Mouse (Mus musculus) subcutaneous adipose tissue, adult 2 months (tissue): ENCODE measurements around the gene Olfr498. TPM values are rescaled to one million over a fixed set of nuclear protein-coding genes. Genes with fewer than 3 reads are reported as not detected.

Source experiments
- polyA plus RNA-seq: library from polyadenylated mRNA; depleted of rRNA; stranded (reverse); fragments of >200 nt; gene quantifications from 2 replicates; pipeline ENCODE4 v1.2.3, GENCODE M21; 2012; ENCODE audit warnings: low replicate concordance; rRNA removed

Gene Olfr498
- not detected in 2 replicates for polyA plus RNA-seq

GRCm38 (mm10) chr7:108465026-108465425 is at the start of gene Olfr498:
Olfr498 (plus strand) TSS chr7:108465326.

GRCm38 (mm10) chr7:108420121-108420520 is 45.0 kb upstream of the Olfr498 start, which contains the start of gene Olfr497:
Olfr497 (plus strand) TSS chr7:108420421.

Other genes with a start within 250 kb of the Olfr498 start
- not detected in 2 replicates for gene Olfr488, start 207.0 kb upstream of the Olfr498 start, polyA plus RNA-seq
- not detected in 2 replicates for gene Olfr490, start 176.4 kb upstream of the Olfr498 start, polyA plus RNA-seq
- not detected in 2 replicates for gene Olfr491, start 151.9 kb upstream of the Olfr498 start, polyA plus RNA-seq
- not detected in 2 replicates for gene Olfr492, start 141.7 kb upstream of the Olfr498 start, polyA plus RNA-seq
- not detected in 2 replicates for gene Olfr493, start 118.3 kb upstream of the Olfr498 start, polyA plus RNA-seq
- not detected in 2 replicates for gene Olfr494, start 100.0 kb upstream of the Olfr498 start, polyA plus RNA-seq
- not detected in 2 replicates for gene Olfr495, start 72.2 kb upstream of the Olfr498 start, polyA plus RNA-seq
- gene Olfr497, start 44.9 kb upstream of the Olfr498 start, polyA plus RNA-seq: not detected in 2 replicates
- not detected in 2 replicates for gene Olfr502, start 59.7 kb downstream of the Olfr498 start, polyA plus RNA-seq
- not detected in 2 replicates for gene Olfr503, start 79.2 kb downstream of the Olfr498 start, polyA plus RNA-seq
- 0.31 TPM in 1 of 2 replicates, not detected in the other for gene Olfr504, start 100.5 kb downstream of the Olfr498 start, polyA plus RNA-seq
- not detected in 2 replicates for gene Olfr506, start 145.5 kb downstream of the Olfr498 start, polyA plus RNA-seq
- gene Olfr507, start 156.5 kb downstream of the Olfr498 start, polyA plus RNA-seq: not detected in 2 replicates
- not detected in 2 replicates for gene Olfr508, start 164.7 kb downstream of the Olfr498 start, polyA plus RNA-seq
- not detected in 2 replicates for gene Olfr509, start 186.6 kb downstream of the Olfr498 start, polyA plus RNA-seq
- not detected in 2 replicates for gene Olfr510, start 201.1 kb downstream of the Olfr498 start, polyA plus RNA-seq
- gene Olfr512, start 248.0 kb downstream of the Olfr498 start, polyA plus RNA-seq: not detected in 2 replicates